Mouse (Mus musculus) gastrocnemius, postnatal 10 days (tissue): Measurements from ENCODE around the gene Mybpc3. TPM values are rescaled to one million over a fixed set of nuclear protein-coding genes. Genes with fewer than 3 reads are reported as not detected.
"Not testable (repeated sequence)": the region's sequence is repeated elsewhere in the genome, so short reads cannot be mapped to it uniquely, and the experiment has no call there.

Source experiments
- DNase-seq: peaks from one replicate; pipeline ENCODE4 v3.0.0; 2021; ENCODE audit warnings: mixed read lengths
- total RNA-seq, 2 experiments: library from RNA; stranded (reverse); gene quantifications; 2 replicates each; pipeline ENCODE4 v1.2.3; 2021

The Mybpc3 gene
- total RNA-seq, 2 experiments from 2014 or later, result 0.12 to 0.20 TPM

GRCm38 (mm10) chr2:91087453-91087852 lies 30.5 kb upstream of the Mybpc3 start:
- no peak for DNase-seq

DNA sequence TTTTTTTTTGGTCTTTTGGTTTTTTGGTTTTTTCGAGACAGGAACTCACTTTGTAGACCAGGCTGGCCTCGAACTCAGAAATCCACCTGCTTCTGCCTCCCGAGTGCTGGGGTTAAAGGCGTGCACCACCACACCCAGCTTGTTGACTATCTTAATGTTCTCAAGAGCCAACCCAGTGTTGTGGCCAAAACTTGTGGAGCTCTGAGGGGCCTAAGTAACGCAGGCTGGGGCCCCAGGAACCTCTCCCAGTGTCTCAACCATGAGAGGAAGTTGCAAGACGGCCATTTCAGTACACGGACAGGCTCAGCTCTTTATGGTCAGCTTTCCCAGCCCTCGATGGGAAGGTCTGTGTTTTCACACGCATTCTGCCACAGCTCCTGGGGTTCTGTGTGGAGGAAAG lies 29.0 kb upstream of the Mybpc3 start:
- DNase-seq, result no peak

DNA sequence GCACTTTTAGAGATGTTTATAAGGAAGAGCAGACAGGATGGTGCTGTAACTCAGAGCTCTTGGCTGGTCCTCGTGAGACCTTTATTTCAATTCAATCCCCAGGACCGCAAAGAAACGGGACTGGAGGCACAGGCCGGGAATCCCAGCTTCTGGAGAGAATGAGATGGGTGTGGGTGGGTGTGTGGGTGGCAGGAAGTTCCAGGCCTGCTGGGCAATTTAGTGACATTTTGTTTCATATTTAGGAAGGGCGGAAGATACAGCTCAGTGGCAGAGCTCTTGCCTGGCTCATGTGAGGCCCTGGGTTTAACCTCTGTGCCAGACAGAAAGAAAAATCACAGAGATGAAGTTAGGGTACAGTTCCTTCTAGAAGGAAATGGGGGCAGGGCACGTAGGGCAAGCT lies 27.7 kb upstream of the Mybpc3 start:
- no peak for DNase-seq

GRCm38 (mm10) chr2:91090827-91091226 lies 27.1 kb upstream of the Mybpc3 start:
- DNase-seq, result no peak

DNA sequence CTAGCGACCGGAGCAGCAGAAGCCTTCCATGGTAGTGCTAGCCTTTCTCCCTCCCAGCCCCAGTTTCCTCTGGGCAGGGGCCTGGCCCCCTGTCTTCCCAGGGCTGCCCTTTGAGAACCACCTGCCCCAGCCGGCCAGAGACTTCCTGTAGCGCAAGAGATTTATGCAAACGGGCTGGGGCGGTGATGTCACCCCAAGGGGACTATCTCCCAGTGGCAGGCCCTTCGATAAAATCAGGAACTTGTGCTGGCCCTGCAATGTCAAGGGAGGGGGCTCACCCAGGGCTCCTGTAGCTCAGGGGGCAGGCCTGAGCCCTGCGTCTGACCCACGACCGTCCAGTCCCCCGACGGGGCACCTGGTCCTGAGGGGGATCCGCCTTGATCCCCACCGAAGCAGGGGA lies 21.4 kb upstream of the Mybpc3 start:
- DNase-seq, result no peak

GRCm38 (mm10) chr2:91097015-91097414 lies 20.9 kb upstream of the Mybpc3 start:
- no peak for DNase-seq

DNA sequence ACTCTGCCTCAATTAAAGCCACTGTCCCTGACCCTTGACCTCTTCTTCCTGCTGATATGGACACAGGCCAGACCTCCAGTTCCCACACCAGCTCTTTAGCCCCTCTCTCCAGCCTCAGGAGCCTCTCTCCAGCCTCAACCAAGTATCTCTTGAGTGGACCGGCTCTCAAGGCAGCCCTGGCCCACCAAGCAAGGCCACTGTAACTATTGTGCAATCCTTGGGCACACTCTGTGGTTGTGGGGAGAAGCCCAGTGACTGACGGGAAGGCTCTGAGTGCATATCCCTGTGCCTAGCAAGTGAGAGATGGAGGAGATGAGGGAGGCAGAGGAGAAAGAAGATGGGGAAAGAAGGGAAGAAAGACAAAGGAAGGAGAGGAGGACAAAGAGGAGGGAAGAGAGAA lies 19.8 kb upstream of the Mybpc3 start:
- no peak for DNase-seq

DNA sequence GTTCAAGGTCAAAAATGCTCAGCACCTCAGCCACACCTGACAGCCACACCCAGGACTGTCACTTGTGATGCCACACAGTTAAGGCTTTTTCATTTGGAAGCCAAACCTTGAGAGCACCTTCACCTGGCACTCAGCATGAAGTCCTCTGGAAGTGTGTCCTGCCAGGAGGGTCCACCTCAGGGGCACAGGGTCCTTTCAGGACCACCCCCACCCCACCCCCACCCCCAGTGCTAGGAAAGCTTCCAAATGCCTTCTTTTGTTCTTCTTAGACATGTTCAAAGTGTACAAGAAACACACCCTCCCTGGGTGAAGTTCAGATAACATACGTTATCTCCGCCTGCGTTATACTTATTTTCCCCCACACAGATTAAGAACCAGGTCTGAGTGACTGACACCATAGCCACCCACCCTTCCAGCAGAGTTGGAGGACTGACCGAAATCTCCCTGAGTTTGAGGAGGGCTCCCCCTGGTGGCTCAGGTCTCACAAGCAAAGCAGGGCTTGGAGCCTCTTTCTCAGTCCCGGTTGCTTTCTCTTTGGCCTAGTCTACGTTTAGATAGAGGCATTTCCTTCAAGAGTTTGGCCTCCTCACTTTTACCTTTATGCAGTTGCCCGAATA lies 16.7 kb upstream of the Mybpc3 start:
- DNase-seq, result peak; percentile 97

DNA sequence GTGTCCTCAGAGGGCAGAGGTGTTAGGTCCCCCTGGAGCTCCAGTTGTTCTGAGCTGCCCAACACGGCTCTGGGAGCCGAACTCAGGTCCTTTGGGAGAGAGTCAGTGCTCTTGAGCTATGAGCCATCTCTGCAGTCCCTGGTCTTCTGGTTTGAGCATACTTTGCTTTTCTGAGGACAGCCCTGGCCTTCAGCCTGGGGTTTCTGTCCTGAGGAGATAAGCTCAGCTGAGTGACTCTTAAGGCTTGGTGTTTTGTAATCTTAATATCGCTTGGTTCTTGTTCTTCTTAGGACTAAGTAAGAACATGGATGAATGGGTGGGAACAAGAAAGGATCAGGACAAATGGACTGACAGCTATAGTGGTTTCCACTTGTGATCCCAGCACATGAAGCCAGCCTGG lies 9.8 kb upstream of the Mybpc3 start:
- DNase-seq, result no peak

DNA sequence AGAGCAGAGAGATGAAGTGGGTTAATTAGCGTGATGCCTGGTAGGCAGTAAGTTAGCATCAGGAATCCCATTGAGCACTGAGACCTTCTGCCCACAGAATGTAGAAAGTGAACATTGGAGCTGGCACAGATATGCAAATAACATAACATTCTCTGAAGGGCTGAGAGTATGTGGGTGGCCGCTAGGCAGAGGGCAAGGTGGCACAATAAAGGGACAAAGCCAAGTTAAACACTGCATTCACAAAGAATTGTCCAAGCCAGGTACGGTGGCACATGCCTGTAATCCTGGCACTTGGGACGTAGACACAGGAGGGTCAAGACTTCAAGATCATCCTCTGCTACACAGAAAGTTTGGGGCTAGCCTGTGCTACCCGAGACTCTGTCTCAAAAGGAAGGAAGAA lies 8.7 kb upstream of the Mybpc3 start:
- no peak for DNase-seq

DNA sequence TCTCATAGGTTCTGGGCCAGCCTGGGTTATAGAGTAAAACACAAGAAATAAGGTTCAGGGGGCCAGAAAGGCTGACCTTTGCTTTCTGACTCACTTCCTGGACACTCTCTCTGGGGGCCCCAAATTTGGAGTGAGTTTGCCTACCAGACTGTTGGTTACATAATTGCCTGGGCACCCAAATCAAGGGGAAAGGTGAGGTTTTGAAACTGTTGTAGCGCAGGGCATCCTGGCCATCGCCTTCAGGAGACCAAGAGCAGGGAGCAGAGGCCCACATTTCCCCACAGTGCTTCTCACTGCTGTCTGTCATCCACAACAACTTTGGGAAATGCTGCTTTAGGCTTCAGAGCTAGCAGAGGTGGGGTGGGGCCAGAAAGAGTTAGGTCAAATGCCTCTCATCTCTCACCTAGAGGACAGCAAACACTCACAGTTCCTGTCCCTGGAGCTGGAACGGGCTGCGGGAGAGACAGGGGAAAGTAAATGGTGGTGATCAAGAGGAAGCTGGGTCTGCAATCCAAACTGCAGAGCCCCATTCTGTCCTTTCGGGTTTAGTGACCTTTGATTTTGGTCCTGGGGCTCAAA lies 8.0 kb upstream of the Mybpc3 start:
- DNase-seq, result no peak

DNA sequence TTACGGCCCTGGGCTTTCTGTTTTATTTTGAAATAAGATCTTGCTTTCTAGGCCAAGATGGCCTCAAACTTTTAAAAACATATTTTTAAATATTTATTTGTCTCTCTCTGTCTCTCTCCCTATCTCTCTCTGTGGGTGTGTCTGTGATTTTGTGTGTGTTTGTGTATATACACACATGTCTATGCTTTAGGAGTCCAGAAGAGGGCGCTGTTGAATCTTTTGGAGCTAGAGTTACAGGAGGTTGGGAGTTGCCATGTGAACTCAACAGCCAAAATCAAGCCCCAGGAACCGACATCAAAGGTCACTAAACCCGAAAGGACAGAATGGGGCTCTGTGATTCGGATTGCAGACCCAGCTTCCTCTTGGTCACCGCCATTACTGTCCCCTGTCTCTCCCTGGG lies 7.5 kb upstream of the Mybpc3 start:
- DNase-seq, result no peak

- DNase-seq, result not testable (repeated sequence)
Observed at GRCm38 (mm10) chr2:91111832-91112231, 6.1 kb upstream of the Mybpc3 start.

DNA sequence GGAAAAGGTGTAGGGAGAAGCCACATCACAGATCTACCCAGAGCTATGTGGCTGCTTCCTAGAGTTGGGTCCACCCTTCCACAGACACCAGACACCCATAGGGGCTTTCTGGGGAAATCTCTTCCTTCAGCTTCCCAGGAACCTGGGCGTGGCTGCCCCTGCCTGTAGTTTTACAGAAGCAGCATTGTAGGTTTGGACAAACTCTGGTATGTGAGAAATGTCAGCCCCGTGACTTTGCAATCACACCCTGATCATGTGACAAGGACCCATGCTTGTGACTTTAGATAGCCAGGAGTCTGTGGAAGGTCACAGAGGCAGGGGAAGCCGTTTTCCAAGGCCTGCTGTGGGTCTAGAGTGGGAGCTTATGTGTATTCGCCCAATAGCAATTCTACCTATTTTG lies 5.5 kb upstream of the Mybpc3 start:
- no peak for DNase-seq

GRCm38 (mm10) chr2:91113334-91113733 lies 4.6 kb upstream of the Mybpc3 start:
- DNase-seq, result no peak

DNA sequence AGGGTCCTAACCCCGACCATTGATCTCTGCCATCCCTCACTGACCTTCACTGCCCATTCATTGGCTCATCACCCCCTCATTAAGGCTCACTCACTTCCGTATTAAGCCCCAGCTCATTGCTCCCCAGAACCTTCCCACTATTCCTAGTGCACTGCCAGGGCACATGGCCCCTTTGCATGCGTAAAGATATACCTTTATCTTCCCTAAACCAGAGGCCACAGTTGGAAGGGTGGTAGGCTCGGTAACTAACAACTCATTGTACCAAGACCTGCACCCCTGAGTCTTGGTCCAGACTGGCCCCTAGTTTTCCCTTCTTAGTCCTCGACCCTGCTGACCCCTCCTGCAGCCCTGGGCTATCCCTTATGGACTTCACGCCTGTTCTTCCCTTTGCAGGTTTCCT lies 4.1 kb upstream of the Mybpc3 start:
- no peak for DNase-seq

- peak; percentile 99 for DNase-seq
Observed at GRCm38 (mm10) chr2:91114781-91115577, 3.0 kb upstream of the Mybpc3 start.

- DNase-seq, result no peak
Observed at GRCm38 (mm10) chr2:91115578-91115970, 2.4 kb upstream of the Mybpc3 start.

- DNase-seq, result no peak
Observed at GRCm38 (mm10) chr2:91116842-91117241, 1.1 kb upstream of the Mybpc3 start.

- no peak for DNase-seq
Observed at GRCm38 (mm10) chr2:91118647-91119046, 703 bp downstream of the Mybpc3 start.

GRCm38 (mm10) chr2:91119061-91119460 lies 1.1 kb downstream of the Mybpc3 start:
- no peak for DNase-seq

DNA sequence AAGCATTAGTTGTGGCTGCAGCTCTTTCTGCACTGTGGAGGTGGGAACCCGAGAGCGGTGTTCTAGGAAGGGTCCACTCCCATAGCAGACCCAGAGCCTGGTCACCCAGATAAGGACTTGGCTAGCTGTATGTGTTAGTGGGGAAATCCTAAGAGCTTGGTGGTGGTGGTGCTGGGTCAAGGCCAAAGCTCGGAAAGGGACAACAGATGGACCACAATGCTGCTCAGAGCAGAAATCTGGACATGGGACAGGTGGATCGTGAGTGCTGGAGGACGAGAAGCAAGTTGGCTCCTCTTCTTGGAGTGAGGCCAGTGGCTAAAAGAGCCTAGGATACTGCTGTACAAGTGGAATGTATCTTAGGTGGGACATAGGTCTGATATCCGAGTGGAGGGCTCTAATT lies 1.6 kb downstream of the Mybpc3 start:
- no peak for DNase-seq

DNA sequence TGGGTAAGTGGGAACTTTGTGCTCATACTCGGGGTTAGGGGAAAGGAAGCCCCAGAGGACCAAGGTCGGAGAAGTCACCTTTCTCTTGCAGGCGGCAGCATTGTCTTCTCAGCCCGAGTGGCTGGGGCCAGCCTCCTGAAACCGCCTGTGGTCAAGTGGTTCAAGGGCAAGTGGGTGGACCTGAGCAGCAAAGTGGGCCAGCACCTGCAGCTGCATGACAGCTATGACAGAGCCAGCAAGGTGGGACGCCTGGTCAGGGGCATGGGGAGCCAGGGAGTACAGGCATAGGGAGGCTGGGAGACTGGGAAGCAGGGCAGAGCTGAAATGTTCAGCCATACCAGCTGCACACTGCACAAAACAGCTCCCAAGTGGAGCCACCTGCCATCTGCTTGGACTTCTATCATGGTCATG lies 2.3 kb downstream of the Mybpc3 start:
- no peak for DNase-seq

DNA sequence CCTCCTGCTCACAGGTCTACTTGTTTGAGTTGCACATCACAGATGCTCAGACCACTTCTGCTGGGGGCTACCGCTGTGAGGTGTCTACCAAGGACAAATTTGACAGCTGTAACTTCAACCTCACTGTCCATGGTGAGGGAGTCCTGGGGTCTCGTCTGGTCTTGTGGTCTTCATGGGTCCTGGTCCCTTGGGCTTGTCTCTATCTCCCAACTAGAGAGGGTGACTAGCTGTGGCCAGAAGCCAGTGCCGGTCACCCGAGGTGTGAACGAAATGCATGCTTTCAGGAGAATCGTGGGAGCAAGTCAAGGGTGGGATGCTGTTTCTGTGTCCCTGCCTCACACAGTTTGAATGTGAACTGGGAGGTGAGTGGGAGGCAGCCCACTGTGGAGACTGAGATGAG lies 3.1 kb downstream of the Mybpc3 start:
- no peak for DNase-seq
